Mouse (Mus musculus) stomach, postnatal 0 days (tissue): ENCODE results near the gene Olfr450.

Experiments
- CTCF ChIP-seq: IDR thresholded peaks from 2 replicates; pipeline ENCODE4 v1.5.1; 2016; ENCODE audit warnings: antibody characterized with exemption, low read depth, mild to moderate bottlenecking, moderate library complexity
- EP300 ChIP-seq: optimal IDR thresholded peaks from 2 replicates; pipeline ENCODE3; 2016; ENCODE audit warnings: antibody characterized with exemption

DNA sequence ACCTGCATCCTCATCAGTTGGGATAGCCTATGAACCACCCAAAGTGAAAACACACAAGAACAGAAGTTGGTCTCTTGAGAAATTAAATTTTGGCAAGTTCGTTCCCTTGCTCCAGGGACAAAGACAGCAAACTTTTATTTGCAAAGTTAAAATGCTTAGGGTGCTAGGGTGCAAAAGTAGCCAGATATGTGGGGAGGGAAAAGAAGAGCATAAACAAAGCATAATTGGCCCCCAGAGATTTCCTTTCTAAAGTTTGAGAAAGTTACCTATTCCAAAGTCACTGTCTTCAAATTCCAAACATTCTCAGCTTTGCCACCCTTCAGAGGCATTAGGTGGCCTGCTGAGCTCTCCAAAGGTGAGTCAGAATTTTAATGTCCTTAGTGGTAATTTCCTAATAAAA lies at the start of gene Olfr450:
- no peak for TF ChIP-seq CTCF
- TF ChIP-seq EP300, result no peak
